9 mouse cellular contexts compared by ENCODE assay signal in genomic region chr3:27782056-27782765, GRCm38 (mm10).
DNase-seq lines count a peak whose midpoint lies in the region; ATAC-seq and TF ChIP-seq lines count a peak whose summit lies in the region.
"Had no signal": no experiment of that assay in that cellular context is flagged by ENCODE, and none has a peak within 500 bp of the region (broad histone marks: within the 10 kb centered on the region; RNA-seq: fewer than 3 reads in every experiment).

No protein-coding gene starts in this region.

- H3K27me3 ChIP-seq in heart, embryonic 13.5 days (replicated peaks): no peaks in the 10 kb centered on the region
- no peaks in the 10 kb centered on the region; the same call in 1 of the 2 replicates for H3K27me3 ChIP-seq in embryonic facial prominence, embryonic 13.5 days
- no peaks in the 10 kb centered on the region for H3K27me3 ChIP-seq in intestine, embryonic 15.5 days (replicated peaks)
- no peaks in the 10 kb centered on the region for H3K27me3 ChIP-seq in midbrain, postnatal 0 days (ENCODE audit: insufficient read depth, low read length)

- peak overlapping the region; percentile 63 for H3K9ac ChIP-seq in heart, embryonic 13.5 days
- H3K9ac ChIP-seq in embryonic facial prominence, embryonic 13.5 days: peak overlapping the region; percentile 58; the same call in 1 of the 2 replicates
- 0 out of 2 replicates have a peak overlapping the region, but pooled peaks have one; percentile 3 for H3K9ac ChIP-seq in intestine, embryonic 15.5 days
- 0 out of 2 replicates have a peak overlapping the region, but pooled peaks have one; percentile 19 for H3K9ac ChIP-seq in midbrain, postnatal 0 days (replicated peaks; ENCODE audit: low read length, poor library complexity, severe bottlenecking)

- H3K4me2 ChIP-seq in heart, embryonic 13.5 days: peak overlapping the region; percentile 61
- peak overlapping the region; percentile 46 for H3K4me2 ChIP-seq in embryonic facial prominence, embryonic 13.5 days
- peak overlapping the region; percentile 37 for H3K4me2 ChIP-seq in intestine, embryonic 15.5 days (replicated peaks)
- no peak overlapping the region for H3K4me2 ChIP-seq in midbrain, postnatal 0 days (ENCODE audit: low read depth, low read length, poor library complexity, severe bottlenecking)

- H3K27ac ChIP-seq in heart, embryonic 13.5 days (replicated peaks): peak overlapping the region; percentile 42
- peak overlapping the region; percentile 82 for H3K27ac ChIP-seq in embryonic facial prominence, embryonic 13.5 days
- H3K27ac ChIP-seq in intestine, embryonic 15.5 days: no peak overlapping the region
- H3K27ac ChIP-seq in midbrain, postnatal 0 days (ENCODE audit: low read depth, low read length): peak overlapping the region; percentile 47; the same call in 1 of the 2 replicates

- no peak for DNase-seq in heart, adult 18-20 months
- peak; percentile 51 for DNase-seq in midbrain, postnatal 0 days (ENCODE audit: low spot score)
- no peak for DNase-seq in gastrocnemius, postnatal 25 days
- DNase-seq in ovary, adult 18-20 months (ENCODE audit: low spot score): no peak
- DNase-seq in urinary bladder, postnatal 25 days (ENCODE audit: low spot score): no peak

- peak overlapping the region; percentile 20 for H3K4me3 ChIP-seq in heart, embryonic 13.5 days
- no peak overlapping the region for H3K4me3 ChIP-seq in embryonic facial prominence, embryonic 13.5 days
- H3K4me3 ChIP-seq in intestine, embryonic 15.5 days (replicated peaks): no peak overlapping the region
- H3K4me3 ChIP-seq in midbrain, postnatal 0 days (ENCODE audit: low read depth, low read length): no peak overlapping the region
- H3K4me3 ChIP-seq: erythroblast, embryonic 14.5 days had no signal

- H3K36me3 ChIP-seq in heart, embryonic 13.5 days: no peaks in the 10 kb centered on the region
- H3K36me3 ChIP-seq in embryonic facial prominence, embryonic 13.5 days: no peaks in the 10 kb centered on the region
- no peaks in the 10 kb centered on the region for H3K36me3 ChIP-seq in intestine, embryonic 15.5 days
- no peaks in the 10 kb centered on the region for H3K36me3 ChIP-seq in midbrain, postnatal 0 days (ENCODE audit: insufficient read depth, low read length)

- WGBS in heart, embryonic 13.5 days: 28% methylated on average over 19 of the region's 19 CpGs
- 20% methylated on average over 19 of the region's 19 CpGs for WGBS in embryonic facial prominence, embryonic 13.5 days
- WGBS in intestine, embryonic 15.5 days: 32% methylated on average over 19 of the region's 19 CpGs
- 22% methylated on average over 18 of the region's 19 CpGs for WGBS in midbrain, postnatal 0 days

- H3K4me1 ChIP-seq in heart, embryonic 13.5 days: peaks cover 13% of the 10 kb centered on the region
- H3K4me1 ChIP-seq in embryonic facial prominence, embryonic 13.5 days: peaks cover 27% of the 10 kb centered on the region
- 0 out of 2 replicates have a peak, but pooled peaks cover 4% of the 10 kb centered on the region for H3K4me1 ChIP-seq in intestine, embryonic 15.5 days (replicated peaks)
- peaks cover 3% of the 10 kb centered on the region; the same call in 1 of the 2 replicates for H3K4me1 ChIP-seq in midbrain, postnatal 0 days (ENCODE audit: insufficient read depth, low read length)

- TF ChIP-seq CTCF in midbrain, postnatal 0 days (IDR thresholded peaks at IDR 0.05): no peak; the same call in 1 of the 2 replicates

- ATAC-seq in heart, embryonic 13.5 days (ENCODE audit: extremely low read depth, insufficient number of reproducible peaks, low FRiP score, low TSS enrichment): no peak
- peak; percentile 59; the same call in 1 of the 2 replicates for ATAC-seq in embryonic facial prominence, embryonic 13.5 days (ENCODE audit: insufficient number of reproducible peaks, insufficient read depth, low FRiP score, low TSS enrichment, low read depth)
- ATAC-seq in intestine, embryonic 15.5 days: peak; percentile 45
- ATAC-seq in midbrain, postnatal 0 days (ENCODE audit: low FRiP score): 0 out of 2 replicates have a peak, but pooled peaks have one; percentile 25

- H3K9me3 ChIP-seq in heart, embryonic 13.5 days: no peaks in the 10 kb centered on the region
- no peaks in the 10 kb centered on the region for H3K9me3 ChIP-seq in embryonic facial prominence, embryonic 13.5 days
- no peaks in the 10 kb centered on the region for H3K9me3 ChIP-seq in intestine, embryonic 15.5 days
- no peaks in the 10 kb centered on the region for H3K9me3 ChIP-seq in midbrain, postnatal 0 days (ENCODE audit: low read length)

Comparison
In these comparisons a context has a peak if more than half of its experiments do, and no peak if none do; other contexts are left out.
1. H3K9ac ChIP-seq: peak in every context shown above with its lines; median percentile 63 in heart, embryonic 13.5 days; 58 in embryonic facial prominence, embryonic 13.5 days; 19 in midbrain, postnatal 0 days; 3 in intestine, embryonic 15.5 days.